Mouse (Mus musculus): Measurements from ENCODE around the gene Sec31b. TPM values are rescaled to one million over a fixed set of nuclear protein-coding genes. Genes with fewer than 3 reads are reported as not detected.
A peak's percentile ranks its signal among the peaks of the same experiment; 100 is the strongest.

The Sec31b gene
- total RNA-seq, 2 experiments from 2014 or later, result 0.30 to 0.33 TPM

DNA sequence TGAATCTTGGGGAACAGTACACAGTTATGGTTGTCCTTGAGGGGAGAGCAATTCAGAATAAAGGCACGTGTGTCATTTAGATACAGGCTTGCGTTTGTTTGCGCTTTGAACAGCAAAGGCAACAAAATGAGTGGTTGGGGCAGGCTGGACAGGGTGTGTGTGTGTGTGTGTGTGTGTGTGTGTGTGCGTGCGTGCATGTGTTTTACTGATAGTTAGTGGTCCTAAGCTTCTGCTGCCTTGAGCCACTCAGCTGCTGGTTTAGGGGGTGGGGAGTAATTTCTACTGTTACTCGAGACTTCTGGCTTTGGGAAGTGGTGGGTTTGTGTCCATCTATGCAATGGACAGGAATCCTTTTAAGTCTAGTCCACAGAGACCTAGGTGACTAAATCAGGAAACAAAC, 46.7 kb downstream of the Sec31b start:
- intact Hi-C loops (cut with DNase I), result no loop called here
- no peak for DNase-seq (ENCODE audit: low spot score in 2 of 2)

DNA sequence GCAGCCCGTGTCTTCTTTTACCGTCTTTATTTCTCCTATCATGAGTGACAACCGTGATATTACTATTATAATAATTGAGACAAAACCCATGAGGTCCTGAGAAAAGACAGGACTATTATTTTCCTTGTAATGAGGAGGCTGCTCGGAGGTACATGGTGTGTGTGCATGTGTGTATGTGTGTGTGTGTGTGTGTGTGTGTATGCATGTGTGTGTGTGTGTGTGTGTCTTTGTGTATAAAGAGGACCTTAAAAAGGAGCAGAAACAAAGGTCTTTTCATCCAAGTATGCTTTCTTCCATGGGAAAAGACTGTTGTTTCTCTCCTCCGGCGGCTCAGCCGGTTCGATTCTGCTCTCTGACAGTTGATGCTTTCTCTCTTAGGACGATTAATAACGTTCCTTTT, 48.7 kb downstream of the Sec31b start:
- intact Hi-C loops (cut with DNase I), result no loop called here
- DNase-seq (ENCODE audit: low spot score in 2 of 2), result no peak

DNA sequence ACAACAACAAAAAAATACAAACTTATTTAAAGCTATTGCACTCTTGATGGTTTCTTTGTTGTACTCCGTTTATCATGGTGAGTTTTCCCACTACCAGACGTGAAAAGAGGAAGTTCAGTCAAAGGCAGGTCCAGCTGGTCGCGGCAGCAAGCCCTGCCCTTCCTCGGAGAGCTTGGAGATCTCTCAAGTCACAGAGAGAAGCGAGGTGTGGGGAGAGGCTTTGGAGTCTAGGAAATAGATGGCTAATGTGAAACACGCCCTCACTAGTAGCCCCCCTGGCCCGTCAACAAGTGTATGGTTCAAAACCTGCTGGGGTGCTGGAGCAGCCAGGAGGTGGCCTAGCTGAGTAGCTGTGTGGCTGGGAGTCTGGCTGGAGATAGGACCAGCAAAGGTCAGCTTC, 49.2 kb downstream of the Sec31b start:
- no peak for DNase-seq (ENCODE audit: low spot score in 2 of 2)
- intact Hi-C loops (cut with DNase I), result no loop called here

DNA sequence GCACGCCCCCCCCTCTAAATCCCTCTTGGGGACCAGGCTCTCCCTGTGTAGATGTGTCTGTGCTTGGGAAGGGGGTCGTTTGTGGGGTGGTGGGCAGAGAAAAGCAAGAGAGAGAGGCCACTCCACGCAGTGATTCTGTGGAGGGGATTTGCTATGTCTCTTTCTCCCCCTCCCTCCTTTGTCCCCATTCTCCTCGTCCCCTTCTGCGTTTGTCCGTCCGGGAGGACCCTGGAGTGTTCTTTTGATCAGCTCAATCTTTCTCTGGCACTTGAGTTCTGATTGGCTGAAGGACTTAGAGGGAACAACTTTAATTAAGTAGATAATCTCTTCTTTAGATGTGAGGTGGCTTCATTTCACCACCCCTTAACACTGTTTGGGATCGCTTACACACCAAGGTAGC, 52.5 kb downstream of the Sec31b start, which contains the start of gene Wnt8b:
TSS of gene Wnt8b (plus strand) at position 345 of the 400 bp plus-strand sequence.
- DNase-seq (ENCODE audit: low spot score in 2 of 2), result no peak
- intact Hi-C loops (cut with DNase I), result no loop called here

DNA sequence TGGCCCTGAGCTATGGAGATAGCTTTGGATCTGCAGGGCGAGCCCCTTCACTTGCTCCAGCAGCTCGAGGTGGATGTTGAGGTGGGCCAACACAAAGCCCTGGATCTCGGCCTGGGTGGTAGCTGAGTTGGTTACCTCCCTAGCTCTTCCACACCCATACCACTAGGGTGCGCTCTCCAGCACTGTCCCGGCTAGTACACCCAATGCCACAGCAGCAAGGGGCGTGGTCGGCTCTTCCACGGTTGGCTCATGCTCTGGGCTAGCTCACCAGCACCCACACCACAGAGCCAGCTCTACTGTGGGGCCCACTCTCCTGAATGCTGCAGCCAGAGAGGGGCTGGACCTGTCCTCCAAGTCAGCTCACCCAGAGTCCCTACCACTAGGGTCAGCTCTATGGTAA, 58.4 kb downstream of the Sec31b start:
- intact Hi-C loops (cut with DNase I), result no loop called here
- no peak for DNase-seq (ENCODE audit: low spot score in 2 of 2)

DNA sequence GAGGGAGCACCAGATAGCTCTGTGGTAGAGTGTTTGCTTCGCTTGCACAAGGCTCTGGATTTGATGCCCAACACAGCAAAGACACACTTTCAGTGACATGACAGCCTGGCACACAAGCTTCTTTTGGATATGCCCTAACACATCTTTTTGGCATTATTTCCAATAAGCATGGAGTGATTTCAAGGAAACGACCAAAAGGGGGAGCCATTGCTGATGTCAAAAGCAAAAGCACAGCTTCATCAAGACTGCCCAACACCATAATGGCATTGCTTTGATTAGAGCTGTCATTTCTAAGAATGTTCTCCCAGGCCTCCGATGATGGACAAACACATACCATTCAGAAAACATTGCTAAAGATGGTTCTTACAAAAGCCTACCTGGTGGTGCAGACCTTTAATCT, 69.1 kb downstream of the Sec31b start:
- intact Hi-C loops (cut with DNase I), result loop anchor here (5.0 kb wide), 1 partner anchor 56 kb away; no protein-coding TSS in a partner anchor

DNA sequence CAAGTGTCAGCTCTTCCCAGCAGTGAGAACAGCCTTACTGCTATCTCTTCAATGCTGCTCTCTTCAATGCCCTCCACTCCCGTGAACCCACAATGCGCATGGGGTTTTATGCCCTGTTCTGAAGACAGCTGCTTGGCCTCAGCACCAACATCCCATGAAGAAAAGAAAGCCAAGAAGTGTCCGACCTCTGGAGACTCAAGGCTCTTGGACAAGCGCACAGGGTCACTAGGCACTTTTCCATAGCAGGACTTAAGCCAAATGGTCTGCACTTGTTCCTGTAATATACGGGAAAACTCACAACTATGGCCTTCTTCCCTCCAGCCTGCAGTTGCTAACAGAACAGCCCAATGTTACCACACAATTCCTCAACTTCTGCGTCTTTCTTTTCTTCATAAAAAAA, 70.4 kb downstream of the Sec31b start:
- DNase-seq (ENCODE audit: low spot score in 2 of 2), result no peak
- intact Hi-C loops (cut with DNase I), result loop anchor here (5.0 kb wide), 1 partner anchor 57 kb away; no protein-coding TSS in a partner anchor

More for the DNA sequence above, 69.1 kb downstream of the Sec31b start:
- no peak for DNase-seq (ENCODE audit: low spot score in 2 of 2)

DNA sequence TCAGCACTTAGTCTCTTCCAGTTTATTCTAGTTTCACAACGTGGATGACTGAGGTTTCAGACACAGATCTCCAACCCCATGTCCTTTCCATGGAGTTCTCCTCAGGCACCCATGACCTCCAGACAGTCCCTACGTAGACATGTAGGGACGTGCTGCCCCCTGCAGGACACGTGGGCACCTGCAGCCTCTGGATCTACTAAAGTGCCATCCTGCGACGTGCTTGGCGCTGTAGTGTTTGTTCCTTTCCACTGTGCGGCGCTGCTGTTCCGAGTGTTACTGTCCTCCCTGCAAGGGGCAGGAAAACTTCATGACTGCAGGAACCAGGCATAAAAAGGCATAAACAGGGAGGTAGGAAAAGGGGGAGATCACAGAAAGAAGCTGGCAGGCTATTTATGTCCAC, 71.5 kb downstream of the Sec31b start:
- peak; percentile 77 to 91 for DNase-seq (ENCODE audit: low spot score in 2 of 2)
- intact Hi-C loops (cut with DNase I), result no loop called here

Other genes starting within 250 kb of the Sec31b start
- 1 to 10 TPM; 1.9 to 2.1 TPM for gene Scd4, start 212.8 kb downstream of the Sec31b start, total RNA-seq (2021)
- gene Scd1, start 138.0 kb downstream of the Sec31b start, total RNA-seq (2021), result 100 to 1,000 TPM; 130 to 138 TPM
- gene Wnt8b, start 52.4 kb downstream of the Sec31b start, total RNA-seq (2021), result not detected
- gene Gm20538, start 7.0 kb upstream of the Sec31b start, total RNA-seq (2021), result not detected
- gene Ndufb8, start 9.6 kb upstream of the Sec31b start, total RNA-seq (2021), result 100 to 1,000 TPM; 408 to 415 TPM
- 10 to 100 TPM; 31.7 to 34.6 TPM for gene Hif1an, start 17.0 kb upstream of the Sec31b start, total RNA-seq (2021)
- under 1 TPM; 0.11 to 0.22 TPM for gene Pax2, start 210.2 kb upstream of the Sec31b start, total RNA-seq (2021)

All from left cerebral cortex, postnatal 14 days (tissue).